Mouse (Mus musculus) neutrophil, adult 5-6 weeks (primary cell): ENCODE results near the gene Bola1. TPM values are rescaled to one million over a fixed set of nuclear protein-coding genes. Genes with fewer than 3 reads are reported as not detected.

Source experiments
- ATAC-seq: fragments of 151-379, 151-347 bp; 2 replicates; pipeline ENCODE4 v1.8.0; 2017; ENCODE audit warnings: mild to moderate bottlenecking, moderate TSS enrichment; ENCODE audit not compliant: insufficient number of reproducible peaks, poor library complexity, low FRiP score, severe bottlenecking; ENCODE audit errors: extremely low read depth
- total RNA-seq: library from RNA; stranded (forward); fragments of 200-1000 nt; gene quantifications from 2 replicates; pipeline ENCODE4 v1.2.3, GENCODE M21; 2017

Gene Bola1
- total RNA-seq, 1 experiment from 2014 or later: 9.8 TPM

DNA sequence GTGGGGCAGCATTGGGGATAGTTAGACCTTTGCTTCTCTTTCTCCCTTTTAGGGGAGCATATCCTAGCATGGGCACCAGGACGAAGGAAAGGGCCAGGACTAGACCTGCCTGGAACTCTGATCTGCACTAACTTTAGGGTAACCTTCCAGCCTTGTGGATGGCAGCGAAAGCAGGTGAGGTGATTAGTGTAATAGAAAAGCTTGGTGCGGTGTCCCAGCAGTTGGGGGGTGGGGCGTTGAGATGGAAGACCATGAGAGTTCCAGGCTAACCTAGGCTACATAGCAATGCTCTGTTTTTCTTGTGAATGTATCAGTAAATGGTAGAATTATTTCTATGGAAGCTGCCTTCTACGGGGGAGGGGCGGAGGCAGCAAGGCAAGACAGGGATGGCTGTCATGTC lies 56.5 kb downstream of the Bola1 start:
- no peak for ATAC-seq

DNA sequence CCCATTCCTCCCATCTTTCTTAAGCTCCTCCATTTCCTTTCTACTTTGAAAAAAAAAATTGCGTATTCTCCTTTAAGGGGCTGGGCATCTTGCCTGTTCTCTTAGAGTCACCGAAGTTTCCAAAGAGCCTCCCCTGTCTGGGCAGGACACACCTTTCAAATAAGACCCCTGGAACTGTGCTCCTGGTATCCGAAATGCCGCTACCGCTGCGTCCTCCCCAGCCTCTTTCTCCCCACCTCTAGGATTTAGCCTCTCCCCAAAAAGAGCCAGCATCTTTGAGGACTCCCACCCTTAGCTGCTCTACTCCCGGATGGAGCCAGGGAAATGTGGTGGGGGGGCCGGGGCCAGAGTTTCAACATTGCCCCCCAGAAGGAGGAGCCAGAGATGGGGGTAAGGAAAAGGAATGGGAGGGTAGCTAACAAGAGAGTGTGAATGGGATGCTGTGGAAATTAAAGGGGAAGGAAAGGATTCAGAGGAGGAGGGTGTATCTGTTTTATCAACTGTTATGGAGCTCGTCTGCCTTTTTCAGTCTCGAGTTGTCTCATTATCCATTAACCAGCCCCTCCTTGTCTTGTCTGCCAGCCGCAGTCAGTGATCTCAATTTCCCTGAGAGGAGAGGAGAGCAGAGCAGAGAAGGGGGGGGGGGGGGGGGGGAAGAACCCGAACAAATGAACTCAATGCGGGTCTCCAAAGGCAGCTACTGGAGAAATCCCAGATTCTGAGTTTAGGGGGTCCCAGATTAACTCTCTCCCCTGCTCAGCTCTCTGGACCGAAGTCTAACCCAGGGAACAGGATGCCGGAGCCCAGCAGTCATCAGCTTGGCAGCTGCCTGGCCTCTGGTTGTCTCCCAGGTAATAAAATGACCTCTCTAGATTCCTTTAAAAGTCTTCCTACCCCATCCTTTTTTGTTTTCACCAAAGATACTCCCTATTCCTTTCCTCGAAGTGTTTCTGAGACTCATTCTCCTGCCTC lies 57.4 kb downstream of the Bola1 start, which contains the start of gene Mtmr11:
TSS of gene Mtmr11 (plus strand) at position 136 of the 972 bp plus-strand sequence.
- no peak for ATAC-seq

GRCm38 (mm10) chr3:96160803-96161516 lies 58.5 kb downstream of the Bola1 start:
- no peak for ATAC-seq

GRCm38 (mm10) chr3:96160222-96160802 lies 59.2 kb downstream of the Bola1 start:
- ATAC-seq: no peak

GRCm38 (mm10) chr3:96159820-96160219 lies 59.7 kb downstream of the Bola1 start:
- ATAC-seq: no peak

- no peak for ATAC-seq
Observed at GRCm38 (mm10) chr3:96155501-96155900, 64.0 kb downstream of the Bola1 start.

DNA sequence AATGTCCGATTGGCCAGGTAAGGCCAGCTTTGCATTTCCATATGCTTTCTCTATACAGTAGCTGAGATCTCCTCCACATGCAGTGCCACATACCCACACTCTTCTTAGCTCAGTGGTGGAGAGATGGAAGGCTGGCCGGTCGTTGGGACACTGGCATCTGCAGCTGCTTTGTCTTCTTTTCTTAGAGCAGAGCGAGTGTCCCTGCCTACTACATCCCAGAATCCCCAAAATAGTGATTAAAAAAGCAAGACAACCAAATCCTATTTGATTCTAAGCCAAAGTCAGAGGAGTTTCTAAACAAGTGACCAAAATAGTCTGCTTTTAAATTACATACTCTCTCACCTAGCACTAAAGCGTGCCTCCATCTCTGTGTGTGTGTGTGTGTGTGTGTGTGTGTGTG lies 66.9 kb downstream of the Bola1 start:
- no peak for ATAC-seq

DNA sequence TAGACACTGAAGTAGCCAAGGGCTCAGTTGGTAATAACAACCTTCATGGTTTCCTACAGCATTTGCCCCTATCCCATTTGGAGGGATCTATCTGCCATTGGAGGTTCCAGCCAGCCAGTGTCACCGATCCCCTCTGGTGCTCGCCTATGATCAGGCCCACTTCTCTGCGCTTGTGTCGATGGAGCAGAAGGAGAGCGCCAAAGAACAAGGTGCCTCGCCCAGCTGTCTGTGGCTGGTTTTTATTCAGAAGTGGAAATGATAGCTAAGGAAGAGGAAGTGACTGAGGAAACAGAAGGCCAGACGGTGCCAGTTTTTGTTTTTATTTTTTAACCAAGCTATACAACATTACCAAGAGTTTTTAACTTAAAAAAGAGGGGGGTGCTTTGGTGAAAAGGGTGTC lies 67.7 kb downstream of the Bola1 start:
- ATAC-seq: no peak

GRCm38 (mm10) chr3:96147950-96148349 lies 71.6 kb downstream of the Bola1 start:
- ATAC-seq: peak; percentile 86

Other genes with a start within 250 kb of the Bola1 start
- 153 and 166 TPM in 2 replicates for gene Plekho1, start 223.7 kb downstream of the Bola1 start, total RNA-seq
- gene Vps45, start 161.2 kb downstream of the Bola1 start, total RNA-seq: 8.4 and 9.7 TPM in 2 replicates
- 47.3 and 48.0 TPM in 2 replicates for gene Otud7b, start 115.2 kb downstream of the Bola1 start, total RNA-seq
- gene Mtmr11, start 57.7 kb downstream of the Bola1 start, total RNA-seq: 2.4 and 3.4 TPM in 2 replicates
- gene Sf3b4, start 47.4 kb downstream of the Bola1 start, total RNA-seq: 17.8 and 18.5 TPM in 2 replicates
- gene Sv2a, start 38.6 kb downstream of the Bola1 start, total RNA-seq: 0.74 and 0.81 TPM in 2 replicates
- 10.6 and 11.1 TPM in 2 replicates for gene Hist2h2ab, start 156 bp upstream of the Bola1 start, total RNA-seq
- gene Hist2h2ac, start 1.2 kb upstream of the Bola1 start, total RNA-seq: 316 and 362 TPM in 2 replicates
- gene Hist2h2be, start 1.4 kb upstream of the Bola1 start, total RNA-seq: 18.0 and 21.3 TPM in 2 replicates
- gene Hist2h3c2, start 19.4 kb upstream of the Bola1 start, total RNA-seq: 4.4 and 5.5 TPM in 2 replicates
- 972 and 1,072 TPM in 2 replicates for gene Hist2h2aa2, start 20.6 kb upstream of the Bola1 start, total RNA-seq
- gene Hist2h2aa1, start 25.8 kb upstream of the Bola1 start, total RNA-seq: 465 and 524 TPM in 2 replicates
- not detected in 2 replicates for gene Hist2h3c1, start 27.0 kb upstream of the Bola1 start, total RNA-seq
- gene Hist2h4, start 43.6 kb upstream of the Bola1 start, total RNA-seq: 51.9 and 61.8 TPM in 2 replicates
- gene Hist2h3b, start 48.9 kb upstream of the Bola1 start, total RNA-seq: 18.0 and 33.1 TPM in 2 replicates
- 290 and 294 TPM in 2 replicates for gene Hist2h2bb, start 50.0 kb upstream of the Bola1 start, total RNA-seq
- 3.7 and 4.9 TPM in 2 replicates for gene Fcgr1, start 74.3 kb upstream of the Bola1 start, total RNA-seq
- gene BC107364, start 232.6 kb upstream of the Bola1 start, total RNA-seq: not detected in 2 replicates